Mouse (Mus musculus) adrenal gland, postnatal 4 days (tissue): Measurements from ENCODE around the gene Dchs2. TPM values are rescaled to one million over a fixed set of nuclear protein-coding genes. Genes with fewer than 3 reads are reported as not detected.

Experiments
- total RNA-seq, 2 experiments: library from RNA; stranded (reverse); gene quantifications; 2 replicates each; pipeline ENCODE4 v1.2.3; 2021

Gene Dchs2
- total RNA-seq, 2 experiments from 2014 or later = 1.7 to 2.5 TPM

Other genes starting within 250 kb of the Dchs2 start
- under 1 TPM; 0.06 to 0.93 TPM for gene Lrat, start 224.0 kb upstream of the Dchs2 start, total RNA-seq
- gene Fgg, start 120.2 kb upstream of the Dchs2 start, total RNA-seq = 100 to 1,000 TPM in 1 of 2 experiments, 1 to 10 TPM in 1; 7.6 to 283 TPM
- gene Fga, start 101.9 kb upstream of the Dchs2 start, total RNA-seq = 100 to 1,000 TPM in 1 of 2 experiments, 1 to 10 TPM in 1; 8.3 to 344 TPM
- gene Fgb, start 78.1 kb upstream of the Dchs2 start, total RNA-seq = 100 to 1,000 TPM in 1 of 2 experiments, 1 to 10 TPM in 1; 4.0 to 144 TPM
- 10 to 100 TPM; 53.2 to 59.1 TPM for gene Plrg1, start 72.4 kb upstream of the Dchs2 start, total RNA-seq